Mouse (Mus musculus): ENCODE measurements around the gene Ttll8.

DNA sequence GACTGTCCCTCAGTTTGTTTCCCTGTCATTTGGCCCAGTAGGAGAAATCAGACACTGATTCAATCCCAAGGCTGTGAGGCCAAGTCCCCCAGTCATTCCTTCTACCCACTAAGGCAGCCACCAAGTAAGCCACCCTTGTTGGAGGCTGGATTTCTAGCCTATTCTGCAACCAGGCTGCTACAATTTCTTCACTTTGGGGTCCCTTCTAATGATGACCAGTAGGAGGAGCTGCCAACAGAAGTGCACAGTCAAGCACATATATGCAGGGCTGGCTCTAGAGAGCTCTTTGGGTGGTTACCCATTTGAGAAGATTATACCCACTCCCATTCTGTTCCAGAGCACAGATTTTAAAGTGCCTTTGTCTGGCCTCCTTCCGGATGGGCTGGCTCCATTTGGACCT, 51.1 kb downstream of the Ttll8 start:
- TF ChIP-seq POLR2A (IDR thresholded peaks at IDR 0.05; ENCODE audit: low read depth, low read length) (no peak), CTCF (conservative IDR thresholded peaks at IDR 0.05; ENCODE audit: insufficient read depth, insufficient read length, low read depth, low read length) (0 out of 2 replicates have a peak, but pooled peaks have one; percentile 11)

Measured in kidney, adult 2 months (tissue).